Comparison of ENCODE assay signal across 8 mouse cellular contexts in the genomic region with DNA sequence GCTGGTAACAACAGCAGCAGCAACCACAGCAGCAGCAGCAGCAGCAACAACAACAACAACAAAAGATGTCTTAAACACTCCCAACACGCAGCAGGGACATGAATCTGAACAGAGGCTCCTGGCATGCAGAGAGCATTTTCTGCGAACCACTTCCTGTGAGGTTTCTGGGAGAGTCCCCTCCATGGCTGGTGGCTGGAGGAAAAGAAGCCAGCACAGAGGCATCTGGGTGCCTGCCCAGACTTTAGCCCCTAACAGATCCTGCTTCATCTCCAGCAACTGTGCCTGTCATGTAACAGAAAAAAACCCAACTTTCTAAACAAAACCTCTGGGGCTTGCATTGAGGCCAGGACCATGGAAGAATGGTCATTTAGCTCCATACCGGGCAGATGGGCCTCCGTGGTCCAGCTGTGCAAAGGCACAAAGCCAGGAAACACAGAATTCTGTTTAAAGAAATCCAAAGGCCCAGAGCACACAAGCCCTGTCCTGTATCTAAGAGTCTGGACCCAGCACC. TPM values are rescaled to one million over a fixed set of nuclear protein-coding genes. Genes with fewer than 3 reads are reported as not detected.
DNase-seq lines count a peak whose midpoint lies in the region; ATAC-seq and TF ChIP-seq lines count a peak whose summit lies in the region.

No protein-coding gene starts in this region.

- H3K4me1 ChIP-seq in embryonic fibroblast, embryonic 13.5 days (ENCODE audit: control insufficient read depth, insufficient read depth, low read length), result peaks cover 23% of the 10 kb centered on the region
- H3K4me1 ChIP-seq in hindbrain, embryonic 13.5 days (replicated peaks), result peaks cover 31% of the 10 kb centered on the region
- peaks cover 75% of the 10 kb centered on the region for H3K4me1 ChIP-seq in lung, embryonic 16.5 days (replicated peaks; ENCODE audit: control insufficient read depth, insufficient read depth, low read length)

- DNase-seq in left cerebral cortex, adult 2 months (ENCODE audit: extremely low spot score in 1 of 2, low spot score in 2 of 2), result no peak
- DNase-seq in left cerebral cortex, postnatal 14 days (ENCODE audit: low spot score in 2 of 2), result no peak
- no peak for DNase-seq in right cerebral cortex, adult 18-20 months
- DNase-seq in spleen, postnatal 10 days (ENCODE audit: low spot score in 2 of 2), result no peak
- DNase-seq in layer of hippocampus, postnatal 25 days (ENCODE audit: extremely low spot score in 1 of 2, low spot score in 1 of 2), result no peak

- H3K27me3 ChIP-seq in hindbrain, embryonic 13.5 days, result peaks cover 8% of the 10 kb centered on the region; the same call in 1 of the 2 replicates
- H3K27me3 ChIP-seq in lung, embryonic 16.5 days (ENCODE audit: control insufficient read depth, insufficient read depth, low read depth, low read length), result no peaks in the 10 kb centered on the region

- peak overlapping the region; percentile 36; the same call in 1 of the 2 replicates for H3K27ac ChIP-seq in left cerebral cortex, adult 2 months
- H3K27ac ChIP-seq in embryonic fibroblast, embryonic 13.5 days (ENCODE audit: insufficient read depth, low read length), result peak overlapping the region; percentile 53
- peak overlapping the region; percentile 58; the same call in 1 of the 2 replicates for H3K27ac ChIP-seq in hindbrain, embryonic 13.5 days
- peak overlapping the region; percentile 93 for H3K27ac ChIP-seq in lung, embryonic 16.5 days (ENCODE audit: low read length)

- TF ChIP-seq POLR2A in embryonic fibroblast, embryonic 13.5 days (IDR thresholded peaks at IDR 0.05; ENCODE audit: low read depth, low read length), result no peak

- no peak overlapping the region for H3K9ac ChIP-seq in hindbrain, embryonic 13.5 days
- H3K9ac ChIP-seq in lung, embryonic 16.5 days (ENCODE audit: low read length), result peak overlapping the region; percentile 13; the same call in 1 of the 2 replicates

- 56% methylated on average over 4 of the region's 4 CpGs for WGBS in hindbrain, embryonic 13.5 days
- 35% methylated on average over 4 of the region's 4 CpGs for WGBS in lung, embryonic 16.5 days

- no peak for ATAC-seq in hindbrain, embryonic 13.5 days (ENCODE audit: low FRiP score)
- peak; percentile 84 for ATAC-seq in lung, embryonic 16.5 days (ENCODE audit: low read depth)

- no peak overlapping the region for H3K4me2 ChIP-seq in hindbrain, embryonic 13.5 days
- H3K4me2 ChIP-seq in lung, embryonic 16.5 days (ENCODE audit: low read depth, low read length), result peak overlapping the region; percentile 26; the same call in 1 of the 2 replicates

- H3K9me3 ChIP-seq in hindbrain, embryonic 13.5 days, result no peaks in the 10 kb centered on the region
- no peaks in the 10 kb centered on the region for H3K9me3 ChIP-seq in lung, embryonic 16.5 days (ENCODE audit: control insufficient read depth, low read length)

- intact Hi-C loops in left cerebral cortex, adult 2 months (cut with DNase I), result no loop called here
- intact Hi-C loops in left cerebral cortex, postnatal 14 days (cut with DNase I), result no loop called here

- no peak overlapping the region for H3K4me3 ChIP-seq in left cerebral cortex, adult 2 months
- no peak overlapping the region for H3K4me3 ChIP-seq in embryonic fibroblast, embryonic 13.5 days (ENCODE audit: insufficient read depth, low read length)
- no peak overlapping the region for H3K4me3 ChIP-seq in hindbrain, embryonic 13.5 days
- no peak overlapping the region for H3K4me3 ChIP-seq in lung, embryonic 16.5 days (ENCODE audit: low read length)

- no peak for TF ChIP-seq CTCF in left cerebral cortex, adult 2 months (IDR thresholded peaks at IDR 0.05)
- TF ChIP-seq CTCF in embryonic fibroblast, embryonic 13.5 days (IDR thresholded peaks at IDR 0.05; ENCODE audit: borderline replicate concordance, insufficient read depth, low read length), result no peak

- H3K36me3 ChIP-seq in hindbrain, embryonic 13.5 days, result no peaks in the 10 kb centered on the region
- peaks cover 3% of the 10 kb centered on the region for H3K36me3 ChIP-seq in lung, embryonic 16.5 days (ENCODE audit: control insufficient read depth, insufficient read depth, low read length)

RNA-seq across cellular contexts. Expression of gene Col4a2, which starts 34.4 kb away (rescaled TPM):
- total RNA-seq in left cerebral cortex, adult 2 months (2021), result 10 to 100 TPM; 57.1 to 60.9 TPM
- 10 to 100 TPM; 72.4 to 78.6 TPM for total RNA-seq in left cerebral cortex, postnatal 14 days (2021)
- polyA plus RNA-seq in embryonic fibroblast, embryonic 13.5 days (2011; ENCODE audit: insufficient read length, low read depth, missing spikeins), result 282 and 415 TPM in 2 replicates
- polyA plus RNA-seq in hindbrain, embryonic 13.5 days (2015; fragmentation: Nextera tagmentation; extraction: Ambion mirVana), result 41.6 and 42.4 TPM in 2 replicates
- 113 and 117 TPM in 2 replicates for polyA plus RNA-seq in lung, embryonic 16.5 days (2015; fragmentation: Nextera tagmentation; extraction: Ambion mirVana)
- 10 to 100 TPM; 45.6 to 61.2 TPM for total RNA-seq in layer of hippocampus, postnatal 25 days (2021)

RNA-seq across cellular contexts. Expression of gene Col4a1, which starts 34.5 kb away (rescaled TPM):
- 10 to 100 TPM; 55.4 to 66.2 TPM for total RNA-seq in left cerebral cortex, adult 2 months (2021)
- 100 to 1,000 TPM; 108 to 118 TPM for total RNA-seq in left cerebral cortex, postnatal 14 days (2021)
- polyA plus RNA-seq in embryonic fibroblast, embryonic 13.5 days (2011; ENCODE audit: insufficient read length, low read depth, missing spikeins), result 757 and 1,094 TPM in 2 replicates
- polyA plus RNA-seq in hindbrain, embryonic 13.5 days (2015; fragmentation: Nextera tagmentation; extraction: Ambion mirVana), result 93.3 and 94.0 TPM in 2 replicates
- polyA plus RNA-seq in lung, embryonic 16.5 days (2015; fragmentation: Nextera tagmentation; extraction: Ambion mirVana), result 368 and 370 TPM in 2 replicates
- 10 to 100 TPM; 46.0 to 60.0 TPM for total RNA-seq in layer of hippocampus, postnatal 25 days (2021)

Comparison
In these comparisons a context has a peak if more than half of its experiments do, and no peak if none do; other contexts are left out.
1. H3K27ac ChIP-seq: peak in every context shown above with its lines; median percentile 93 in lung, embryonic 16.5 days; 58 in hindbrain, embryonic 13.5 days; 53 in embryonic fibroblast, embryonic 13.5 days; 36 in left cerebral cortex, adult 2 months.